Mouse (Mus musculus): ENCODE measurements around the gene Slc27a1.

DNA sequence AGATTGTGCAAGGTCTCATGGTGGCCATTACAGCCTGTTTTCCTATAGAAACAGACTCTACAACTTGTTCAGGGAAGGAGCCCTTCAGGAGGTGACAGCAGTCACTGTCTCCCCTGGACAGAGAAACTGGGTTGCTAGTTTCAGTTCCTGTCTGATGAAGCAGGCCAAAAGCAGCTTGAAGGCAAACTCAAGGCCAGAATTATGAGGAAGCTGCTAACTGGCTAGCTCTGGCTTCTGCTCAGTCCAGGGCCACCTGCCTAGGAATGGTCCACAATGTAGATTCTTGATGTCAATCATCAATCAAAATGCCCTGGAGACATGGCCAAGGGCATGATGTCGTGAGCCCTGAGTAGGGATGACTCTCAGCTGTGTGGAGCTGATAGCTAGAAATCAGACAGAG is 56.4 kb downstream of the Slc27a1 start:
- no peak for TF ChIP-seq CTCF (IDR thresholded peaks at IDR 0.05; ENCODE audit: low read depth)
- TF ChIP-seq EP300 (IDR thresholded peaks at IDR 0.05; ENCODE audit: low read depth) = no peak

All from heart, postnatal 0 days (tissue).